Mouse (Mus musculus): ENCODE results near the gene Csf3r.
A peak's percentile ranks its signal among the peaks of the same experiment; 100 is the strongest.
"Not testable (repeated sequence)": the region's sequence is repeated elsewhere in the genome, so short reads cannot be mapped to it uniquely, and the experiment has no call there.

The Csf3r gene

GRCm38 (mm10) chr4:126024303-126024900 is at the start of gene Csf3r:
Csf3r (plus strand) TSS chr4:126024550.
- DNase-seq: no peak

- no peak for DNase-seq
Measured at GRCm38 (mm10) chr4:125977768-125978167, 46.6 kb upstream of the Csf3r start.

- no peak for DNase-seq
Measured at GRCm38 (mm10) chr4:125983279-125983678, 41.1 kb upstream of the Csf3r start.

- not testable (repeated sequence) for DNase-seq
Measured at GRCm38 (mm10) chr4:125985703-125986102, 38.6 kb upstream of the Csf3r start.

- DNase-seq: no peak
Measured at GRCm38 (mm10) chr4:125987071-125987470, 37.3 kb upstream of the Csf3r start.

- no peak for DNase-seq
Measured at GRCm38 (mm10) chr4:125989061-125989460, 35.3 kb upstream of the Csf3r start.

- DNase-seq: peak; percentile 63 to 76
Measured at GRCm38 (mm10) chr4:125990143-125990542, 34.2 kb upstream of the Csf3r start.

GRCm38 (mm10) chr4:125992206-125992605 is 32.1 kb upstream of the Csf3r start:
- no peak for DNase-seq

- DNase-seq: no peak
Measured at GRCm38 (mm10) chr4:125992906-125993305, 31.4 kb upstream of the Csf3r start.

- DNase-seq: no peak
Measured at GRCm38 (mm10) chr4:125996576-125996975, 27.8 kb upstream of the Csf3r start.

- DNase-seq: no peak
Measured at GRCm38 (mm10) chr4:125997826-125998225, 26.5 kb upstream of the Csf3r start.

GRCm38 (mm10) chr4:126001311-126002199 is 22.8 kb upstream of the Csf3r start:
- no peak for DNase-seq

- no peak for DNase-seq
Measured at GRCm38 (mm10) chr4:126017676-126018332, 6.5 kb upstream of the Csf3r start.

GRCm38 (mm10) chr4:126018966-126019538 is 5.3 kb upstream of the Csf3r start:
- no peak for DNase-seq

GRCm38 (mm10) chr4:126025801-126026200 is 1.5 kb downstream of the Csf3r start:
- DNase-seq: no peak

GRCm38 (mm10) chr4:126027980-126028379 is 3.6 kb downstream of the Csf3r start:
- no peak for DNase-seq

- DNase-seq: no peak
Measured at GRCm38 (mm10) chr4:126029042-126029441, 4.7 kb downstream of the Csf3r start.

- no peak for DNase-seq
Measured at GRCm38 (mm10) chr4:126030705-126031104, 6.4 kb downstream of the Csf3r start.

- DNase-seq: no peak
Measured at GRCm38 (mm10) chr4:126035413-126035812, 11.1 kb downstream of the Csf3r start.

GRCm38 (mm10) chr4:126046851-126047585 is 22.7 kb downstream of the Csf3r start, which contains the start of gene Mrps15:
Mrps15 (plus strand) TSS chr4:126046925.
- peak; percentile 88 to 90 for DNase-seq

- no peak for DNase-seq
Measured at GRCm38 (mm10) chr4:126051617-126052016, 27.3 kb downstream of the Csf3r start.

Data from cerebellum, postnatal 25 days (tissue).